Mouse (Mus musculus) bone marrow macrophage, adult 2 months (primary cell): Measurements from ENCODE around the gene Gm33543.

Source experiments
- CTCF ChIP-seq: IDR thresholded peaks from 2 replicates; pipeline ENCODE4 v1.5.1; 2012; ENCODE audit warnings: low read depth, mild to moderate bottlenecking, low read length, moderate library complexity
- POLR2A ChIP-seq: IDR thresholded peaks from 2 replicates; pipeline ENCODE4 v1.6.1; 2012; ENCODE audit warnings: mild to moderate bottlenecking, low read depth, low read length, borderline replicate concordance

GRCm38 (mm10) chr10:95825651-95826050 lies 17.1 kb downstream of the Gm33543 start:
- TF ChIP-seq CTCF (no peak), POLR2A (no peak)
